Mouse (Mus musculus) ovary, postnatal 36 days (tissue): ENCODE results near the gene Unk.

Experiments used
- DNase-seq: peaks from one replicate; pipeline ENCODE4 v3.0.0; 2022; ENCODE audit warnings: low spot score, mixed read lengths

Unk gene

DNA sequence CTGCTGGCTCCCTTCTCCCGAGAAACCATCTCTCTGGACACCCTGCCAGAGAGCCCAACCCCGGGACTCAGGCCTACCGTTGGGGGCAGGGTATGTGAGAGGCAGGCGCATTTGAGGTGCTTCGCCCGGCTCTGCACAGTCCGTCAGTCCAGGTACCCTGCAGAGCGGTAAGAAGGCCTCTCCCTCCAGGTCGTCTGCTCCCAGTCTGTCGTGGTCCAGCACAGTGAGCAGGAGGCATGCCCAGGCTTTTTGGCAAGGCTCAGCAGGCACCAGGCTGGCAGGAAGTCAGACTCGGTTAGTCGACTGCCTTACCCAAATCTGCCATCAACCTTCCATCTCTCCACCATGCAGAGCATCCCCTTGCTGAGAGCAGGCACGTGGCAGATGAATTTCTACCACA, 33.4 kb downstream of the Unk start:
- DNase-seq: no peak

DNA sequence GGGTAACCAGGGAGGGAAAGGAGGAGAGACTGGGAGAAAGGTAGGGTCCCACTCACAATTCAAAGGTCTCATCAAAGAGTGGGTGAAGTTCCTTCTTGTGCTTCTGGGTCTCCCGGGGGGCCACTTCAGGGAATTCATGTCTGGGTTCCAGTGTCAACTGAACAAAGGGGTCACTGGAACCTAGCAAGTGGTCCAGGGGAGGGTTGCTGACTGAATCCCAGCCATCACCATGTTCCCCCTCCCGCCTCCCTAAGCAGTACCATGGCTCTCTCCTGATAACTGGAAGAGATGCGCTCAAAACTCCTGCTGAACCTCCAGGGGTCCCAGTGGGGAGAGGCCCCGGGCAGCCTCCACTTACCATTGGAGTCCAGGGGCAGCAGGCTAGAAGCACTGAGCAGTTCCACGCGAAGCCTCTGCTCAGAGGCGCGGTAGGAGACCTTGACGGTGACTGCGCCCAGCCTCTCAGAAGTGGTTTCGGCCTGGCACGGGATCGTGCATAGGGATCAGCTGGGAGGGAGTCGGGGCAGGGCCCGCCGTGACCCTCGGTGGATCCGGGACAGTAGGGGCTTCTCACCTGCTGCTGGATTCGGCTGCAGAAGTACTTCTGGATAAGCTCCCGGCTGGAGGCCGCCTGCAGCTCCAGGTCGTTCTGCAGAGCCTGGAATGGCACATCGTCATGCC, 34.2 kb downstream of the Unk start:
- no peak for DNase-seq

DNA sequence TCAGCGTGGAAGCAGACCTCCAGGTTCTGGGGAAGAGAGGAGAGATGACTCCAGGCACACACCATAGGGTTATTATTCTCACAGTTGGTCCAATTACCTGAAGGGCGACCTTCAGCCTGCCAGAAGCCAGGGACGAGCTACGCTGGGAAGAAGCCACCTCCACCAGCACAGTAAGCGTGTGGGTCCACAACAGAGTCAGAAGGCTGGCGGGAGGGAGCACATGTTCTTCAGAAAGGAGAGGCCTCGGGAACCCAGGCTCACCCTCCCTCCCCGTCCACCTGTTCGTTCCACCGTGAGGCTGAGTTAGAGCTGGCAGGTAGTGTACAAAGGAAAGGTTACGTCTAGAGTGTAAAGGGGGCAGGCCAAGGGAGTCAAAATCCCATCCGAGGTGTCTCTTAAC, 35.2 kb downstream of the Unk start:
- no peak for DNase-seq

DNA sequence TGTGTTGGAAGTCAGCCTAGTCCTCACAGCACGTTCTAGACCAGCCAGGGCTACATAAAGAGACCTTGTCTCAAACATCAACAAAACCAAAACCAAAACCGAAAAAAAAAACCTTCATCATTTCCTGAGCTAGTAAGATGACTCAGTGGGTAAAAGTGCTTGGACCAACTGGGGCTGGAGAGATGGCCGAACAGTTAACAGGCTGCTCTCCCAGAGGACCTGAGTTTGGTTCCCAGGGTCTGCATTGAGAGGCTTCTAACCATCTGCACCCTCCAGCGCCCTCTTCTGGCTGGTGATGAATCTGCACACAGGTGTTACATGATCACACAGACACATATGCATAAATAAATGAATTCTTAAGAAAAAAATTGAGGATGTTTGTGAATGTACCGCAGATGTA, 41.4 kb downstream of the Unk start:
- DNase-seq: no peak

GRCm38 (mm10) chr11:116072608-116073007, 42.5 kb downstream of the Unk start:
- DNase-seq: no peak

DNA sequence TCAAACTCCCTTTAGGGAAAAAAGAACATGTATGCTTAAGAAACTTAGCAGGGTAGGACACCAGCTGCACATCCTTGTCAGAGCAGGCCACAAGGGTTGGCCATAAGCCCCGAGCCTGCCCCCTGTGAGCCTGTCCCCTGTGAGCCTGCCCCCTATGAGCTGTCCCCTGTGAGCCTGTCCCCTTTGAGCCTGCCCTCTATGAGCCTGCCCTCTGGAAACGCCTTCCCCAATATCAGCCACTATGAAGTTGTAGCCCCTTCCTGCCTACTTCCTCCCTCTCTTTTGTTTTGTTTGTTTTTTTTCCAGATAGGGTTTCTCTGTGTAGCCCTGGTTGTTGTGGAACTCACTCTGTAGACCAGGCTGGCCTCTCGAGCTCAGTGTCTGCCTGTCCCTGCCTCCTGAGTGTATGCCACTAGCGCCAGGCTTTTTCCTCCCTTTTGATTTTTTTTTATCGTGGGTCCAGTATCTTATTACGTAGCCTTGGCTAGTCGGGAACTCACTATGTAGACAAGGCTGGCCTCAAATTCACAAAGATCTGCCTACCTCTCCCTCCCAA, 44.4 kb downstream of the Unk start:
- DNase-seq: no peak

DNA sequence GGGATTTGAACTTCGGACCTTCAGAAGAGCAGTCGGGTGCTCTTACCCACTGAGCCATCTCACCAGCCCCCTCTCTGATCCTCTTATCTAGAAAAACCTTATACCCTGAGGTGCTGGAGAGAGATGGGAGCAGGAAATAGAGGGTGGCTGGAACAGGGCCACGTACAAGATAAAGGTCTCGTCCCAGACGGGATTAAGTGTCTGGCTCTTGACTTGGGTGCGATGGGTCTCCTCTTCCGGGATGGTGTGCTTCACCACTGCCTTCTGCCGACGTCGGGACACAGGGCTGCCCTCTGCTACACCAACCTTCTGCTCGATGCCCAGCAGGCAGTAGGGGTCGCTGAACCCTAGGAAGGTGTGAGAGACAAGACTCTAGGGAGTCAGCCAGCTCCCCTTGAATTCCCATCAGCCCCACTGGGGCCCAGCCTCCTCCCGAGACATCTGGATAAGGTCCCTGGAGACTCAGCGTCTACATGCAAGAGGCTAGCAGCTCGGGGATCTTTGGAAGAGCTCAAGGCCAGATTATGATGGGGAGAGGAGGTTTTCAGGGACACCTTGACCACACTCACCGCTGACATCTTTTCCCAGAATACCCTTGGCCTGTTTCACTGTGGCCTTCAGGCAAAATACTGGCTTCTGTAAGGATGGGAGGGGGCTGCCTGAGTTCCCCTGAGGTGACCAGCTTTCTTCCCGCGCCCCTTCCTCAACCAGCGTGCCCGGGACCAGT, 45.6 kb downstream of the Unk start:
- peak; percentile 63 for DNase-seq

DNA sequence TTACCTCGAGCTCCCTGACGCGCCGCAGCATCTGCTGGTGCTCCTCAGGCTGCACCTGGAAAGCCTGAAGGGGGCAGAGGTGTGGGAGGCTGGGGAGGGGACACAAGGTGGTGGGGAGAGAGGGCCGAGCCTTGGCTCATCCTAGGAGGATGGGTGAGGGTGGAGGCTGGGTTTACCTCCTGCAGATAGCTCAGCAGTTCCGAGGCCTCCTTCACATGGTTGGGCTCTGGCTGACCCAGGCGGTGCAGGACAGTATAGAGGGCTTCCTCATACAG, 46.1 kb downstream of the Unk start:
- DNase-seq: no peak

GRCm38 (mm10) chr11:116076836-116077235, 46.7 kb downstream of the Unk start:
- DNase-seq: no peak

- DNase-seq: no peak
Observed at GRCm38 (mm10) chr11:116077446-116078204, 47.5 kb downstream of the Unk start, which contains the start of gene Unc13d. Unc13d (minus strand) TSS chr11:116077961.

DNA sequence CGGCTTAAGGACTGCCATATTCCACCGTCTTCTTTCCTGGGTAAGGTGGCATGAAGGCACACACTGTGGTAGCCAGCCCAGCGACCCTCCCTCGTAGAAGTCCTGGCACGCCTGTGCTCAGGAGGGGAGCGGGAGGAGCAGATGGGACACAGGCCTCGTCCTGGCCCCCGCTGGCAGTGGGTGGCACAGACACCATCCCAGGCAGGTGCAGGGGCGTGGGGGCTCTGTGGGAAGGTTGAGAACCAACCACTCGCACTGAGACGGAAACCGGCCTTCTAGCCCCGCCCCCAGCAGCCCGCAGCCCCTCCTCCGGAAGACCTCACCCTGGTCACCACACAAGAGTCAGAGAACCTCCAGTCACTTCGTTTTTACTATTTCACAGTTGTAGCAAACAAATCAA, 48.1 kb downstream of the Unk start:
- no peak for DNase-seq

DNA sequence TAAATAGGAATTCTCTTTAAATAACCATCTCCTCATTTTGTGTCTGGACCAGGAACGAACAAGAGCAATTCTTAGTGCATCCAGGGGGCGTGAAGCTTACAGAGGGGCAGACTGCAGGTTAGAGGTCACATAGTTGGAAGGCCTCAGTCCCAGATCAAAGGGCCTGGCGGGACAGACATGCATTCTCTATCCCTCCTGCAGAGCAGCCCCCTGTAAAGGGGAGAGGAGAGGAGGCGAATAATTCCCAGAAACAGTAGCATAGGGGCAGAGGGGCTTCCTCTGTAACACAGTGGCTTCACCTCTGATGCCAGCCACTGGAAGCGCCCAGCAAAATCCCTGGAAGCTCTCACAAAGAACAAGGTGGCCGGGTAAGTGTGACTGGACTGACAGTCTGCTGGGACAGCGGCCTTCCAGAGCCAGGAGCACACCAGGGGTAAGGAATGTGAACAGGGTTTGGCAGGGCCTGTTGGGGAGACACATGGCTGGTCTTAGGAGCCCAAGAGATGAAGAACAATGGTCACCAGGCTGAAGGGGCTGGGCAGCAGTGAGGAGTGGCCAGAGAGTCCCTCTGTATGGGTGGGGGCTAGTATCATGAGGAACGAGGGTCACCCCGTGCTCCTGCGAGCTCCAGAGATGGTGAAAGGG, 48.7 kb downstream of the Unk start:
- DNase-seq: no peak

- no peak for DNase-seq
Observed at GRCm38 (mm10) chr11:116079511-116079910, 49.4 kb downstream of the Unk start.

GRCm38 (mm10) chr11:116081081-116081480, 51.0 kb downstream of the Unk start:
- DNase-seq: peak; percentile 55

DNA sequence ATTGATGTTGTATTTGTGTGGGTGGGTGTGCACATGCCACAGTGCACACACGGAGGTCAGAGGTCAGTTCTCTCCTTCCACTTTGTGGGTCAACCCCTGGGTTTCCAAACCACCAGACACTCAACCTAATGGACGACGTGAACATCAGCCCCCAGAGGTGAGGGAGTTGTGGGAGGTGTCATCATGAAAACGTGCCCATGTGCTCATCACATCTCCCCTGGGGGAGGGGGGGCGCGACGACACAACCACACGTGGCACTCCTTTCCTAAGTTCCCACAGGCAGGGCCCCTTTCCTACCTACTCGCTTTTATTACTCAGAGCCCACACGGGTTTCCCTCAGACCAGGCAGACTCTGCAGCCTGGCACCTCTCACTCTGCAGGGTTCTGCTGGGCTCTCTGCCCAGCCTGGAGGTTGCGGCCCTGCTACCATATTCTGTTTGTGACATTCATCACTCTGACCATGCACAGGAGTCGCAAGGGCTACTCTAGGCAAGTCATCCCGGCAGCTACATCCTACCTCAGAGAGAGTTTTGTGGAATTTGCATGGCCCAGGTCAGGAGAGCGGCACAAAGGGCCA, 53.1 kb downstream of the Unk start:
- DNase-seq: no peak

- DNase-seq: no peak
Observed at GRCm38 (mm10) chr11:116084166-116084565, 54.0 kb downstream of the Unk start.

GRCm38 (mm10) chr11:116086258-116087193, 56.4 kb downstream of the Unk start, which contains the start of gene Wbp2:
Wbp2 (minus strand) TSS chr11:116086995.
- peak; percentile 95 for DNase-seq

DNA sequence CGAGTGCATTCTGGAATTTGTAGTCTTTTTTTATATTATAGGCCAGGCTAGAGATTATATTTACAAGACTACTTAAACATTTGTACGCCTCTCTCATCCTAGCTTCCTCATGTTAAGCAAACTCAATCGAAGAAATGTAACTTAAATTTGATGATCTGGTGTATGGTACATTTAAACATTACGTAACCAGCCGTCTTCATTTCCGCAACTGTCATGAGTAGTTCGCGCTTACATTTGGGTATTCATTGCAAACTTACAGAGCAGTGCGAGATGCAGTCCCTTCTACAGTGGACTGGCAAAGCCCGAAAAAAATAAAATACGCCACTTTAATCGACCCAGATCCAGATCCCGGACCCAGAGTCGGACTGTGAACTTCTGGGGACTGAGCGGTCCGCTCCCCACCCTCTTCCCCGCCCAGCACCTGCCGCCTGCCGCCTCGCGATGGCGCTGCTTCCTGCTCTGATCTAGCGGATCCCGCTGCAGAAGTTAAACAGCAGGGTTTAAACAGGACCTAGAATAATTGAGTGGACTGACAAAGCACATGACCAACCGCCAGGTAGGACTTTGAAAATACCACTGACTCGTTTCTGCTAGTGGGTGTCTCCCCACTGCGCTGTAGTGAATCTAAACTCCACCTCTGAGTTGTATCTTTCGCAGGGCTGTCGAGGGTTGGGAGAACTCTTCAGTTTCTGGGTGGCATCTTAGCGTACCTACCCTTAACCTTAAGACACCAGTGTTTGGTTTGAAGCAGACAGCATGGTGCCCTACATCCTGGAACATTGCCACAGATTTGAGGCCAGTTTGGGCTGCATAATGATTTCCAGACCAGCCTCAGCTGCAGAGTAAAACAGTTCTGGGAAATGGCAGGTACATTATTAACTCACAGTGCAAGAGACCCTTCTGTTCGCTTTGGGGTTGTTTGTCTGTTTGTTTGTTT, 57.3 kb downstream of the Unk start:
- DNase-seq: peak; percentile 88

DNA sequence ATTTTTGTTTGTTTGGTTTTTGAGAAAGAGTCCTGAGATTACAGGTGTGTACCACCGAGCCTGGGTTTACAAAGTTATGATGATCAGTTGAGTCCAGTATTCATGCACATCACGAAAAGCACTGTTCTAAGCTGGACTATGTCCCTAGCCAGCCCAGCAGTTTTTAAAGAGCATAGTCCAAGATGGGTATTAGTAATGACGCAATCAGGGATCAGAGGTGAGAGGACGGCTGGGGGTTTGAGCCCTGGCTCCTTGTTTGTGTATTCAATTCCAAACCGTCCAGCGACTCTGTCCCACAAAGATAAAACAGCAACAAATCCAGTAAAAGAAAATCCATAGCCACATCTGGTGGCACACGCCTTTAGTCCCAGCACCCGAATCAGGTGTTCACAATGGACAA, 58.1 kb downstream of the Unk start:
- no peak for DNase-seq
